Mouse (Mus musculus): ENCODE measurements around the gene Echdc3. TPM values are rescaled to one million over a fixed set of nuclear protein-coding genes. Genes with fewer than 3 reads are reported as not detected.

Echdc3 gene
- total RNA-seq, 2 experiments from 2014 or later, result 5.3 to 6.5 TPM

DNA sequence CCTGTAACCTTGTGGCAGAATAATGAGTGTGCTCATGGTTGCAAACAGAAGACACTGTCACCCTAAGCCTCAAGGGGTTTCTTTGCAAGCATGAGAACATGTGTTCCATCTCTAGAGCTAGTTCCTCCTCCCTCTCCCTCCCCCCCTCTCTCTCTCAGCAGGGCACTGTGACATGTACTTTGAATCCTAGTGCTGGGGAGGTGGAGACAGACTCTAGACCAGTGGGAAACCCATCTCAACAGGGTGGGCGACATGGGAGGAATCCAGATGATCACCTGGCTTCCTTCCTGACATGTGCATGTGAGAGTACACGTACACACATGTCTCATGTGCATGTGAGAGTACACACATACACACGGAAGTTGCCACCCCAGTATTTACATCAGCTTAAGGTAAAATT lies 3.1 kb downstream of the Echdc3 start:
- intact Hi-C loops (cut with DNase I), result no loop called here
- H3K27ac ChIP-seq, result no peak overlapping the region
- no peak for TF ChIP-seq CTCF (IDR thresholded peaks at IDR 0.05)
- no peak overlapping the region for H3K4me3 ChIP-seq
- DNase-seq, result no peak

DNA sequence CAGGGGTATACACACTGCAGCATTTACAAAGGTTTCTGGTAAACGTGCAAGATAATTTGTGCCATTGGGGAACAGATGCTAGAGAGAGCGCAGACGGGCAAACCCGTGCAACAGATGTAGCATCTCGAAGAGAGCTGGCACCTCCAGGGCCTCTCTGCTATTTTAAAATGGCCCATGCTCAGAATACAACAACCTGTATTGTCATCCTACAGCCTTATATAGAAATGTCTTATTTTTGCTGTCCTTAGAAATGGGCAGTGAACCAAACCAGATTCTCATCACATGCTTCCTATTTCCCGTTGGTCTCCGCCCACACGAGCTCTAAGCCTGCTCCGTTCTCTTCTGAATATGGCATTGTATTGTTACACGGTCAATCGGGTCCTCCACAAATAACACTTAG lies 3.7 kb downstream of the Echdc3 start:
- Histone ChIP-seq H3K4me3 (no peak overlapping the region), H3K27ac (no peak overlapping the region)
- no peak for DNase-seq
- TF ChIP-seq CTCF (IDR thresholded peaks at IDR 0.05), result no peak
- intact Hi-C loops (cut with DNase I), result no loop called here

DNA sequence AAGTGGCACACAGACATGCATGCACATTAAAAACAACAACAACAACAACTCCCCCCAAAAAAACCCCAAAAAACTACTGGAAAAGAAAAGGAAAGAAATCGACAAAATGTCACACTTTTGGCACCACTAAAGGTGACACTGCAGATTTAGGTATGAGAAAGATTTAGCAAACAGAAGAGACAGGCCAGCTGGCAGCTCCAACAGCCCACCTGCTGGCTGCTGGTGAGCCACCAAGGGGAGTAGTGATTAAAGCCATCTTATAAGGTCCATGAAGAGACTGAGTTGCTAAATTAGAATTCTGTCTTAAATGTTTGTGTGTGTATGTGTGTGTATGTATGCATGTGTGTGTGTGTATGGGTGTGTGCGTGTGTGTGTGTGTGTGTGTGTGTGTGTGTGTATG lies 5.1 kb downstream of the Echdc3 start:
- H3K27ac ChIP-seq, result no peak overlapping the region
- H3K4me3 ChIP-seq, result no peak overlapping the region
- intact Hi-C loops (cut with DNase I), result no loop called here
- no peak for TF ChIP-seq CTCF (IDR thresholded peaks at IDR 0.05)
- DNase-seq, result no peak

DNA sequence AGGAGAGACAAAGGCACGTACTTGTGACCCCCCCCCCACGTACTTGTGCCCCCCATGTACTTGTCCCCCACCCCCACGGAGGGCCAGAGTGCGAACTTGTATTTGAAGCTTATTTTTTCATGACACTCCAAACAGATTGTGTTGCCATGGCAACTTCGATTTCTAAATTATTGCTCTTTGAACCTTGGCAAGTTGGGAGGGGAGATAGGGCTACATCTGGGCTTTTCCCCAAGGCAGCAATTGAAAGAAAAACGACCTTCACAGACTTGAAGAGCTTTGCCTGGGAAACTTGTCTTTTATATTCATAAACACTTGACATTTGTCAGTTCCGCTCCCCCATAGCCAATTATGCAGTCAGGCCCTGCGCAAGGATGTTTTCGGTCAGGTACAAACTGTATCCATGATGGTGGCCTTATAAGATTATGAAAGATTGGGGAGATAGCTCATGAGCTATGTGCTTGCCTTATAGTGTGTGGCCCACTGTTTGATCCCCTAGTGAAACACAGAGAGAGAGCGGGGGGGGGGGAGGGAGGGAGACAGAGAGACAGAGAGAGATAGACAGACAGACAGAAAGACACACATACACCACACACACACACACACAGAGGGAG lies 16.4 kb downstream of the Echdc3 start:
- H3K4me3 ChIP-seq, result no peak overlapping the region
- intact Hi-C loops (cut with DNase I), result no loop called here
- H3K27ac ChIP-seq, result no peak overlapping the region
- no peak for DNase-seq
- TF ChIP-seq CTCF (IDR thresholded peaks at IDR 0.05), result no peak

DNA sequence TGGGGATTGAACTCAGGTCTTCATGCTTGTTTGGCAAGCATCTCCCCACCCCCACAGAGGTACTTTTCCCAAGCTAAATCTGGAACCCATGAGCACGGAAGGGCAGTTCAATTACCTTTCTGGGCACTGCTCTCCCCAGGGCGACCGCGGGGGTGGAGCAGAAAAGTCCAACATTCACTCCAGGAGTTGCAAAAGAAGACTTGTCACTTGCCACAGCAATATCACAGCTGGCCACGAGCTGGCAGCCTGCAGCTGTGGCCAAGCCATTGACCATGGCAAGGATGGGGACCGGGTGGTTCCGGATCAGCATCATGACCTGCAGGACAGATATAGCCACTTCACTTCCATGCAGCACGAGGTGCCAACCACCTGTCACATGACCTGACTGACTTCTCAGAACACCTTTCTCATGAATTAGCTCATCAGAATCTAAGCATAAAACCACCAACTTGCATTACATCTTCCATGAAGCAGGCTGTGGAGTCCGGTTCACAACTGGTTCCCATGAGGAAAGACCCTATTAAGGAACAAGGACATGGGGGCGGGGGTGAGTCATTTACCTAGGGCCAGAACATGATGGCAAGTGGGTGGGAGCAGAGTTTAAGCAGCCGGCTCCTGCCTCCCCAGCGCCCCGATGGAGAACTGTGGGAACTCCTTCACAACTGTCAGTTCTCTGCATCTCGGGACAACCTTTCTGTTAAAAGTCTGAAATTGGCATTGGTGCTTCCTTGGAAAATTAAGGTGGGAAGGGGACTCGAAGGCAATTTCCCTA lies 17.2 kb downstream of the Echdc3 start:
- Histone ChIP-seq H3K4me3 (no peak overlapping the region), H3K27ac (no peak overlapping the region)
- no peak for TF ChIP-seq CTCF (IDR thresholded peaks at IDR 0.05)
- intact Hi-C loops (cut with DNase I), result no loop called here
- no peak for DNase-seq

DNA sequence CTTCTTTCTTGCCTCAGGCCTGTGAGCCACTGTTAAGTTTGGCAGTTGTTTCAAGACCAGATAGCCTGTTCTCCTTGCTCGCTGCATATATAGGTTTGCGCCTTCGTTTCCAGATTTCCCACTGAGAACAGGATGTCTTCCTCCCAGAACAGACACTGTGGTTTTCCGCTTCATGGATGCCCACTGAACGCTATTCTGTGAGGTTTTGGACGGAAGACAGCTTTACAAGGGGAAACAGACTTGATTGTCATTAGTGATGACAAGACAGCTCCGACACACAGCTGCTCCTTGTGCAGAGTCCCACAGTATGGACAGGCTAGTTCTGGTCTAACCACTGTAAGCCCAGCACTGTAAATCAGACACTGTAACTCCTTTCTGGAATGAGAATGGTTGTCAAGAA lies 18.3 kb downstream of the Echdc3 start:
- intact Hi-C loops (cut with DNase I), result loop anchor here (1.0 kb wide), 1 partner anchor 211 kb away; no protein-coding TSS in a partner anchor

DNA sequence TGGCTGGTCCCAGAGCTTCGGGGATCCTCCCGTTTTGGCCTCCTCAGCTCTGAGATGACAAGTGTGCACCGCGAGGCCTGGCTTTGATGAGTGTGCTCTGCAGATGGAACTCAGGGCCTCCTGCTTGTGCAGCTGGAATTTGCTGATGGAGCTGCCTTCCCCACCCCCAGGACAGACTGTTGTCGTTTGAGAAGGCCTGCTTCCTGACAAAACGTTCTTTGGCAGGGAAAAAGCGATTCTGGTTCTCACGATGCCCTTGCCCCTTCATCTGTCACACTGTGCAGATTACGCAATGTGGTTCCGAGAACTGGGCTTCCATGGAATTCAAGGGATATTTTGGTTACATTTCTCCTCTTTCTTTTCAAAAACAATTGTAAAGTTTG lies 19.3 kb downstream of the Echdc3 start:
- no peak for TF ChIP-seq CTCF (IDR thresholded peaks at IDR 0.05)
- no peak overlapping the region for H3K4me3 ChIP-seq
- H3K27ac ChIP-seq, result no peak overlapping the region
- intact Hi-C loops (cut with DNase I), result no loop called here
- no peak for DNase-seq

More for the DNA sequence above, 18.3 kb downstream of the Echdc3 start:
- no peak for TF ChIP-seq CTCF (IDR thresholded peaks at IDR 0.05)
- H3K27ac ChIP-seq, result no peak overlapping the region
- H3K4me3 ChIP-seq, result no peak overlapping the region
- no peak for DNase-seq

DNA sequence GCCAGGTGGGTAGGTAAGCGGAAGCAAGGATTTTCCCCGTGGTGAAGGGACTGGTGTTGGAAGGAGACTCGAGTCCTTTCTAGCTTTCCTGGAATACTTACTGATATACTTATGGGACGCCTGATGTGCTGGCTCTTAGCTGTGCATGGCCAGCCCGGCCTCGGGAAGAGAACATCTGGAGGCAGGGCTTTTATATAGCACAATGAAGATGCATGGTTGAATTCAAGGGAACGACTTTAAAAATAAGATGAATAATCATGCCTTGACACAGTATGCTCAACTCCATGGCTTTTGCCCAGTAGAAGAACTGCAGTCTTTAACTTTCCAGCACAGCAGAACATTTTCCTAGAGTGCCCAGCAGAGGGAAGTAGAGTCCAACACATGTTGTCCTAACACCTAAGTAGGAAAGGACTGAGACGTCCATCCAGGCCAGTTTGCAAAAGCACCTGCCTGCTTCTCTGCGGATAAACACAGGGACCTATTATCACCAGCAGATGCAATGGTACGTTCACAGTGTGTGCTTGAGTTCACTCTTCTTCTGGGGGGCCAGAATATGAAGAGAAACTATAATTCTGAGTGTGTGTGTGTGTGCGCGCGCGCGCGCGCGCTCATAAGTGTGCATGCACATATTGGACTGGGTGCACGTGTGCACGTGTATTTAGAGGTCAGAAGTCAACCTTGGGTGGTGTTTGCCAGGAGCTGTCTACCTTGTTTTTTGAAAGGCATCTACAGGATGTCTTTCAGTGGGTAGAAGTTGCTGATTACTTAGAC lies 19.8 kb downstream of the Echdc3 start:
- Histone ChIP-seq H3K4me3 (no peak overlapping the region), H3K27ac (no peak overlapping the region)
- TF ChIP-seq CTCF (IDR thresholded peaks at IDR 0.05), result peak; percentile 69
- DNase-seq, result peak; percentile 54
- intact Hi-C loops (cut with DNase I), result no loop called here

DNA sequence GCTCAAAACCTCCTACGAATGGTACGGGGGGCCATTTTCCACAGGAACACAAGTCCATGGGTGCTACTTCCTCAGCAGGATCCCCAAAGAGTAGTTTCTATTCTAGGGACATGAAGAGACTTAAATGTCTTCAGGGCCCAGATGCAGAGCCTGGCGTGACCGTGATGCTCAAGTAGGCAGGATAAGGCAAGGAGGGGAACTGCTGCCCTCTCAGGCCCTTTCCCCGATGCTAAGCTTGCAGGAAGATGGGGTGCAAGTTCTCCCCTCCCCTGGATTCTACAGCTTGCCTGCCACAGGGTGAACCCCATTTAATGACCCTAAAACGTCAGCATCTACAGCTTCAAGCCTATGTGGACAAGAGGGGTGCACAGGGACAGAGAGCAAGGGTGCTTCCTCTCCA lies 22.8 kb downstream of the Echdc3 start:
- Histone ChIP-seq H3K27ac (no peak overlapping the region), H3K4me3 (no peak overlapping the region)
- DNase-seq, result no peak
- no peak for TF ChIP-seq CTCF (IDR thresholded peaks at IDR 0.05)
- intact Hi-C loops (cut with DNase I), result no loop called here

DNA sequence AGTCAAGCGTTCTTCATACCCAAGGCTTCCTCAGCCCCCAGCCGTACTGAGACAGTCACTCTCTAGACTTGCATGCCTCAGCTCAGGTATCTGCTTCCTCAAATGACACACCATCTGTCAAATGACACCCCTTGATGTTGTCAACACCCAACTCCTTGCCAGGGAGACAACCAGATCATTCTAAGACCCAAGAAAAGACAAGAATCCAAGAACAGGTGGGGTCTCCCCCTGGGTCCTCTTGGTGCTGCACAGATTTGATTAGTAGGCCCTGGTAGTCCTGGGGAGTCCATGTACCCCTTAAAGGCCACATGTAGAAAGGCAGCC lies 23.2 kb downstream of the Echdc3 start:
- H3K4me3 ChIP-seq, result no peak overlapping the region
- no peak for TF ChIP-seq CTCF (IDR thresholded peaks at IDR 0.05)
- H3K27ac ChIP-seq, result no peak overlapping the region
- intact Hi-C loops (cut with DNase I), result no loop called here
- no peak for DNase-seq

DNA sequence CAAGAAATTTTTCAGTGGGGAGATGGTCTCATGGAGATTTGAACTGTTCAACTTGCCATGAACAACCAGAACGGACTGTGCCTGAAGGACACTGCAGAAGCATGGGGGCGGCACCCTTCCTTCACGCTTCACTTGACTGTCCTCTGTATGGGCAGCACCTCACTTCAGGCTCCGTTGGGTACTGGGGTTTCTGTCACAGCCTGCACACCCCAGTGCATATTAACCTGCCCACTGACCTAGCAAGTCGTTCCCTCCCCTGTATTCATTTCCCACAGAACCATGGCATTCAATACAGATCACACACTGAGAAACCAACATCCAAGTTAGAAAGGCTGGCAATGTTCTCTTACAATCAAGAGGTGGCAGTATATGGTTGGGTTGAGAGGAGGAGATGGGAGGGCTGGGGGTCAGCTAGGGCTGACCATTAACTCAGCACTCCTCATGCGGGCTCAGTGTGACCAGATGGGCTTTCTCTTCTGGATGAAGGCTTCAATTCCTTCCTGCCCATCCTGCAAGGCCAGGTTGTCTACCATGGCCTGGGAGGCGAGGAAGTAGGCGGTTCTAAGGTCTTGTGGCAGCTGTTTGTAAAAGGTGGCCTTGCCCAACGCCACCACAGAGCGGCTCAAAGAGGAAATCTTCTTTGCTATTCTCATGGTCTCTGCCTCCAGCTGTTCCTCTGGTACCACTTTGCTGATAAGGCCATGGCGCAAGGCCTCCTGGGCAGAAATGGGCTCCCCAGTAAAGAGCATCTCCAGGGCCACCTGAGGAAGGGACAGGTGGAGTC lies 23.8 kb downstream of the Echdc3 start:
- TF ChIP-seq CTCF (IDR thresholded peaks at IDR 0.05), result no peak
- H3K27ac ChIP-seq, result no peak overlapping the region
- no peak for DNase-seq
- no peak overlapping the region for H3K4me3 ChIP-seq
- intact Hi-C loops (cut with DNase I), result no loop called here

DNA sequence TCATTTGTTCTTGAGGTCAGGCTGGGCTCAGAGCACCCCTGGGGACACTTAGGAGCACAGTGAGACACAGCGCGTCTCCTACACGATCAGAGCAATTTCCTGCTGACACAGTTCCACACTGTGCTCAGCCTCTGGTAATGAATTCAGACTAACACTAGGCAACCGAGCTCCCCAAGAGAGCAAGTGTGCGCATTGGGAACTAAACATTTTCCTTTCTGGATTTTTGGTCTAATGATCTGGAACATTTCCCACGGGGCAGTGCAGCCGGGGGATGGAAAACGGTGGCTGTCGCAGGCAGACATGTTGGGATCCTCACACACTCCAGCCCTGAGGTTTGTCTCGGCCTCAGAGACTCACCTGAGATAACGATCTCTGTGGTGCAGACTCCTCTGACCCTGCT lies 25.4 kb downstream of the Echdc3 start:
- TF ChIP-seq CTCF (IDR thresholded peaks at IDR 0.05), result no peak
- H3K27ac ChIP-seq, result no peak overlapping the region
- intact Hi-C loops (cut with DNase I), result no loop called here
- H3K4me3 ChIP-seq, result no peak overlapping the region
- no peak for DNase-seq

DNA sequence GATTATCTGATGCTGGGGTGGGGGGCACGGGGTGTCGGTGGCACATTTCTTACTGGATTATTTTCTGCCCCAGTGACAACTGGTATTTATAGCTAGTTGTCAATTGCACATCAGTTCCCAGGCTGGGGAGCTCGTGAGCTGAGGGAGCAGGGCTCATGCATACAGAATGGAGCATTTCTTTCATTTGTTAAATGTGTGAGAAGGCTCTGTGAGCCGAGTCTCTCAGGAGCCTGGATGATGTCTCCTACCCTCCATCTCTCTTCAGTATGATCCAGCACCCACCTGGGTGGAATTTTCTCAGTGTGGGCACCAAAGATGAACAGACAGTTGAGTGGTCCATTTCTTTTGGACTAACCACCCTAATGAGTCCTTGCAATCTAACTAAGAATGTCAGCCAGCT lies 25.9 kb downstream of the Echdc3 start:
- no peak for DNase-seq
- intact Hi-C loops (cut with DNase I), result no loop called here
- no peak for TF ChIP-seq CTCF (IDR thresholded peaks at IDR 0.05)
- Histone ChIP-seq H3K4me3 (no peak overlapping the region), H3K27ac (no peak overlapping the region)
